Mouse (Mus musculus): ENCODE measurements at regions not wholly inside any gene's neighbourhood (a gene's known extent, or its start where the extent isn't known, plus 50 kb on each side); places are given as distances from the start of the nearest gene placed in this dataset.

GRCm38 (mm10) chr13:57147623-57148022 lies 251.8 kb upstream of the Trpc7 start:
- TF ChIP-seq E2F4 (IDR thresholded peaks at IDR 0.05; ENCODE audit: insufficient read depth) (no peak), MYOG (IDR thresholded peaks at IDR 0.05; ENCODE audit: control insufficient read depth in 1 of 3, insufficient read depth in 1 of 3, insufficient read length in 2 of 3, low read depth in 2 of 3) (no peak), TCF12 (IDR thresholded peaks at IDR 0.05; ENCODE audit: insufficient read depth, poor library complexity, severe bottlenecking) (no peak), POLR2A (IDR thresholded peaks at IDR 0.05; ENCODE audit: insufficient read length, low read depth) (no peak), MYOD1 (IDR thresholded peaks at IDR 0.05; ENCODE audit: control insufficient read depth in 1 of 3, insufficient read length in 2 of 3, low read depth in 2 of 3) (no peak), USF1 (IDR thresholded peaks at IDR 0.05; ENCODE audit: low read depth) (no peak), MAX (IDR thresholded peaks at IDR 0.05; ENCODE audit: low read depth) (no peak), POLR2AphosphoS2 (IDR thresholded peaks at IDR 0.05; ENCODE audit: insufficient read length, low read depth) (no peak)
